Mouse (Mus musculus) MEL (cell line): Measurements from ENCODE around the gene Vdr. TPM values are rescaled to one million over a fixed set of nuclear protein-coding genes. Genes with fewer than 3 reads are reported as not detected.

Source experiments
- DNase-seq: peaks from one replicate; pipeline ENCODE4 v3.0.0; 2011; ENCODE audit warnings: low read depth, low spot score
- H3K27ac ChIP-seq: 2 replicates; pipeline ENCODE4 v1.5.1; 2012; ENCODE audit warnings: low read depth, mild to moderate bottlenecking, control low read depth, low read length, moderate library complexity; ENCODE audit not compliant: control insufficient read depth
- H3K27me3 ChIP-seq, 2 experiments: fragments of 150-350 bp in 1 of 2; sonication (generic) in 1 of 2; 2 replicates each; pipeline ENCODE4 v1.6.1; 2012; ENCODE audit warnings: low read length in 2 of 2, mild to moderate bottlenecking in 2 of 2, improper control_type of control experiment in 1 of 2, moderate library complexity in 1 of 2; ENCODE audit not compliant: insufficient read depth in 2 of 2, control insufficient read depth in 1 of 2
- H3K36me3 ChIP-seq, 2 experiments: 2 replicates each; pipeline ENCODE4 v1.6.1; 2012 to 2014; ENCODE audit warnings: low read length in 2 of 2, improper control_type of control experiment in 1 of 2, inconsistent platforms in 1 of 2, mild to moderate bottlenecking in 1 of 2; ENCODE audit not compliant: insufficient read depth in 2 of 2, control insufficient read depth in 1 of 2
- H3K4me1 ChIP-seq, 2 experiments: fragments of 150-350 bp in 1 of 2; sonication (generic) in 1 of 2; 2 replicates each; pipeline ENCODE4 v1.6.1; 2012; ENCODE audit warnings: low read length in 2 of 2, improper control_type of control experiment in 1 of 2, mild to moderate bottlenecking in 1 of 2; ENCODE audit not compliant: insufficient read depth in 2 of 2, control insufficient read depth in 1 of 2
- H3K4me3 ChIP-seq, 2 experiments: fragments of 150-350 bp in 1 of 2; sonication (generic) in 1 of 2; 2 replicates each; pipeline ENCODE4 v1.5.1; 2012; ENCODE audit warnings: low read depth in 2 of 2, low read length in 2 of 2, mild to moderate bottlenecking in 2 of 2, moderate library complexity in 2 of 2, control low read depth in 1 of 2, improper control_type of control experiment in 1 of 2; ENCODE audit not compliant: control insufficient read depth in 1 of 2, insufficient read depth in 1 of 2
- H3K79me2 ChIP-seq: 2 replicates; pipeline ENCODE4 v1.6.1; 2012; ENCODE audit warnings: mild to moderate bottlenecking, low read length, moderate library complexity; ENCODE audit not compliant: control insufficient read depth, poor library complexity, insufficient read depth
- H3K9ac ChIP-seq: 2 replicates; pipeline ENCODE4 v1.6.1; 2012; ENCODE audit warnings: low read depth, mild to moderate bottlenecking, control low read depth, low read length, moderate library complexity; ENCODE audit not compliant: control insufficient read depth, poor library complexity, severe bottlenecking
- H3K9me3 ChIP-seq: fragments of 150-350 bp; sonication (generic); replicated peaks from 2 replicates; pipeline ENCODE4 v1.6.1; 2012; ENCODE audit warnings: mild to moderate bottlenecking, low read length, improper control_type of control experiment, moderate library complexity; ENCODE audit not compliant: insufficient read depth
- CTCF ChIP-seq, 3 experiments: IDR thresholded peaks in 2 of 3; conservative IDR thresholded peaks in 1 of 3; 2 replicates each; pipeline ENCODE4 v1.5.1; 2011 to 2012; ENCODE audit warnings: low read length in 3 of 3, low read depth in 2 of 3, mild to moderate bottlenecking in 2 of 3, improper control_type of control experiment in 1 of 3, inconsistent platforms in 1 of 3, mixed read lengths in 1 of 3, moderate library complexity in 1 of 3; ENCODE audit not compliant: control insufficient read depth in 1 of 3, insufficient read depth in 1 of 3, poor library complexity in 1 of 3, severe bottlenecking in 1 of 3
- ELF1 ChIP-seq: IDR thresholded peaks from 2 replicates; pipeline ENCODE4 v1.6.1; 2014; ENCODE audit warnings: low read depth, mild to moderate bottlenecking, inconsistent platforms, low read length, improper control_type of control experiment, moderate library complexity
- ETS1 ChIP-seq: IDR thresholded peaks from 2 replicates; pipeline ENCODE4 v1.6.1; 2012; ENCODE audit warnings: low read depth, mild to moderate bottlenecking, inconsistent platforms, low read length, improper control_type of control experiment, moderate library complexity
- HCFC1 ChIP-seq: IDR thresholded peaks from 2 replicates; pipeline ENCODE4 v1.6.1; 2012; ENCODE audit warnings: low read depth, mild to moderate bottlenecking, inconsistent platforms, low read length, improper control_type of control experiment, moderate library complexity
- KAT2A ChIP-seq: conservative IDR thresholded peaks from 2 replicates; pipeline ENCODE4 v1.6.1; 2012; ENCODE audit warnings: low read depth, low read length, improper control_type of control experiment, inconsistent platforms
- MAX ChIP-seq: IDR thresholded peaks from 2 replicates; pipeline ENCODE4 v1.6.1; 2011; ENCODE audit warnings: low read length, improper control_type of control experiment
- MYB ChIP-seq: IDR thresholded peaks from 2 replicates; pipeline ENCODE4 v1.6.1; 2011; ENCODE audit warnings: mild to moderate bottlenecking, low read depth, low read length, improper control_type of control experiment
- MYC ChIP-seq: IDR thresholded peaks from 2 replicates; pipeline ENCODE4 v1.6.1; 2011; ENCODE audit warnings: low read depth, mild to moderate bottlenecking, low read length, improper control_type of control experiment, moderate library complexity
- NELFE ChIP-seq: IDR thresholded peaks from 2 replicates; pipeline ENCODE4 v1.6.1; 2011; ENCODE audit warnings: low read depth, low read length, improper control_type of control experiment
- POLR2AphosphoS2 ChIP-seq: IDR thresholded peaks from 2 replicates; pipeline ENCODE4 v1.6.1; 2011; ENCODE audit warnings: low read length, improper control_type of control experiment
- UBTF ChIP-seq: IDR thresholded peaks from 2 replicates; pipeline ENCODE4 v1.6.1; 2012; ENCODE audit warnings: low read depth, mild to moderate bottlenecking, inconsistent platforms, low read length, improper control_type of control experiment, moderate library complexity, borderline replicate concordance; ENCODE audit not compliant: insufficient read depth
- ZC3H11A ChIP-seq: IDR thresholded peaks from 2 replicates; pipeline ENCODE4 v1.6.1; 2012; ENCODE audit warnings: low read depth, mild to moderate bottlenecking, inconsistent platforms, low read length, improper control_type of control experiment
- ZKSCAN1 ChIP-seq: IDR thresholded peaks from 2 replicates; pipeline ENCODE4 v1.6.1; 2012; ENCODE audit warnings: low read depth, mild to moderate bottlenecking, inconsistent platforms, low read length, improper control_type of control experiment, moderate library complexity
- ZMIZ1 ChIP-seq: IDR thresholded peaks from 2 replicates; pipeline ENCODE4 v1.6.1; 2012; ENCODE audit warnings: low read depth, mild to moderate bottlenecking, inconsistent platforms, low read length, improper control_type of control experiment, moderate library complexity
- polyA plus RNA-seq, 2 experiments: library from polyadenylated mRNA; stranded (reverse) in 1 of 2; unstranded in 1 of 2; fragments of >175 nt in 1 of 2; fragments of >200 nt in 1 of 2; gene quantifications; 2 replicates each; pipeline versions ENCODE4 v1.2.1 to v1.2.4; 2012; ENCODE audit warnings: low replicate concordance in 2 of 2, low read depth in 1 of 2; ENCODE audit not compliant: insufficient read length in 2 of 2, insufficient read depth in 1 of 2, missing spikeins in 1 of 2
- total RNA-seq: library from RNA; depleted of rRNA; stranded (reverse); fragments of 300-350 nt; gene quantifications from 2 replicates; pipeline ENCODE4 v1.2.3, GENCODE M21; 2012

The Vdr gene
- total and polyA plus RNA-seq, 3 experiments, result 0.54 to 1.9 TPM; not detected in 1

- no peak overlapping the region for H3K9ac ChIP-seq
- no peak overlapping the region for H3K4me3 ChIP-seq
- no peak overlapping the region for H3K27ac ChIP-seq
- peaks cover 76% of the 10 kb centered on the region for H3K79me2 ChIP-seq
- no peaks in the 10 kb centered on the region for H3K27me3 ChIP-seq
- H3K9me3 ChIP-seq, result no peaks in the 10 kb centered on the region
- no peak for DNase-seq
- H3K36me3 ChIP-seq, result peaks cover 2 to 61% of the 10 kb centered on the region in 2 experiments; a peak in 3 of 4 replicates
- H3K4me1 ChIP-seq, result 0 out of 4 replicates have a peak, but pooled peaks cover 0 to 2% of the 10 kb centered on the region in 2 experiments
- TF ChIP-seq ZKSCAN1 (no peak), HCFC1 (no peak), CTCF (IDR thresholded peaks at IDR 0.05 in 2 of 3, conservative IDR thresholded peaks at IDR 0.05 in 1 of 3; ENCODE audit: control insufficient read depth in 1 of 3, insufficient read depth in 1 of 3, low read depth in 2 of 3, low read length in 3 of 3, poor library complexity in 1 of 3, severe bottlenecking in 1 of 3) (peak; percentile 63 to 75 (median 64))
These were observed 94.0 kb downstream of the Vdr start for GRCm38 (mm10) chr15:97816199-97816994.

- TF ChIP-seq ETS1 (no peak), HCFC1 (no peak), ELF1 (no peak), POLR2AphosphoS2 (no peak; the same call in 1 of the 2 replicates), MYC (no peak), ZMIZ1 (no peak), CTCF (IDR thresholded peaks at IDR 0.05 in 2 of 3, conservative IDR thresholded peaks at IDR 0.05 in 1 of 3; ENCODE audit: control insufficient read depth in 1 of 3, insufficient read depth in 1 of 3, low read depth in 2 of 3, low read length in 3 of 3, poor library complexity in 1 of 3, severe bottlenecking in 1 of 3) (no peak), UBTF (no peak), KAT2A (no peak), ZC3H11A (no peak), MAX (no peak), MYB (no peak), ZKSCAN1 (no peak), NELFE (no peak)
- Histone ChIP-seq H3K36me3 (peaks cover 2 to 58% of the 10 kb centered on the region in 2 experiments; a peak in 3 of 4 replicates), H3K27ac (no peak overlapping the region), H3K27me3 (no peaks in the 10 kb centered on the region), H3K4me1 (no peaks in the 10 kb centered on the region), H3K4me3 (no peak overlapping the region), H3K79me2 (peaks cover 65% of the 10 kb centered on the region), H3K9me3 (no peaks in the 10 kb centered on the region), H3K9ac (no peak overlapping the region)
- no peak for DNase-seq
These were observed 95.2 kb downstream of the Vdr start for GRCm38 (mm10) chr15:97815254-97815653.
